Mouse (Mus musculus): ENCODE data around the gene Sh3glb2.

Sh3glb2 gene

DNA sequence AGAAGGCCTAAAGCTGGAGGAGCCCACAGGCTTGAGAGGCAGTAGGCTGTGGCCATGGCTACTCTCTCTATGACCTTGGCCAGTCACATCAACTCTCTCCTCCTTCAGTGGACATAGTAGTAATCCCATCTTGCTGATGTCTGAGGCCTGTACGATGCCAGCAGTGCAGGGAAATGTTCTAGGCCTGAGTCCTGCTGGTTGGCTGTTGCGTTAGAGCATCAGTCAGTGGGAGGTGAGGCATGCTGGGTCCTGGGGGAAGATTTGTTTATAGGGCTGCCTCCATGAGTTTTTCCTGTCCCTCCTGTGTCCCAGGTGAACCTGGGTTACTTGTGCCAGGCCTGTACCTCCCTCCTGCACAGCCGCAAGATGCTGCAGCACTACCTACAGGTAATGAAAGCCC, 17.1 kb downstream of the Sh3glb2 start:
- DNase-seq (ENCODE audit: low read depth in 1 of 2, low spot score in 2 of 2), result no peak

DNA sequence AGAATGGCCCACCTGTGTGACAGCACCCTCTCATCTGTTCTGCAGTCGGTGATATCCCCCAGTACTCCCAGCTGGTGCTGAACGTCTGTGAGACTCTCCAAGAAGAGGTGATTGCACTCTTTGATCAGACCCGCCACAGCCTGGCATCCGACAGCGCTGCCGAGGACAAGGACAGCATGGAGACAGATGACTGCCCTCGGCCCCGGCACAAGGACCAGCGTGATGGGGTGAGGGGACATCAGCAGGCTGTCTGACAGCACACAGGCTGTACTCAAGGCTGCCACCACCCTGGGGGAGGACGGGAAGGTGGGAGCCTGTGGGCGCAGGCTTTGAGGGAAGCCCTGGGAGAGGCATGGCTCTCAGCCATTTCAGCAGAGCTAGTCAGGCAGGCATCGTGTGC, 22.0 kb downstream of the Sh3glb2 start:
- no peak for DNase-seq (ENCODE audit: low read depth in 1 of 2, low spot score in 2 of 2)

DNA sequence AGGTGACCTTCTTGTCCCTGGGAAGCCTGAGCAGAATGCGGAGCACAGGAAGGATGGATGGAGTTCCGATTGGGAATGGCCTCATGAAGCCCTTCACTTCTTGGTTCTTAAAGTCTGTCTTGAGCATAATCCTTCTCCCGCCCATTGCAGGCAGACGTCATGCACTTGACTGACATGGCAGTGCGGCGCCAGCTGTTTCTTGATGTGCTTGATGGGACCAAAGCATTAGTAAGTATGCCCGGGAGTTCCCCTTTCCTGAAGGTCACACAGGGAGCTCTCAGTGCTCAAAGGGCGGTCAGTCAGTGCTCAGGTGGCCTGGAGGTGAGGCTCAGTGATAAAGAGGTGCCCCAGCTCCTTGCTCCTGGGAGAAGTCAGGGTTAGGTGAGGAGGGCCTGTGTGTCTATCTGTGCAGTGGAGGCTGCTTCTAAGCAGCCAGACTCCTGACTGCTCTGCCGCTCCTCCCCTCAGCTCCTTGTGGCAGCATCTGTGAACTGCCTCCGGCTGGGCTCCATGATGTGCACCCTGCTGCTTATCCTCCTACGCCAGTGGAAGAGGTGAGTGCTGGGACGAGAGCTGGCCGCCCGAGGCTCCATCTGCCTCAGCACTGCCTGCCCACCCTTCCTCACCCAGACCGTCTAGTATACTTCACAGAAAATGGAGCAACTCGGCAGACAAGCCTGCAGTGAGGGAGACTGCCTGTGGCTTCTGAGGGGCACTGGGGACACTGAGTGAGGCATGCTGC, 22.8 kb downstream of the Sh3glb2 start:
- DNase-seq (ENCODE audit: low read depth in 1 of 2, low spot score in 2 of 2), result no peak

DNA sequence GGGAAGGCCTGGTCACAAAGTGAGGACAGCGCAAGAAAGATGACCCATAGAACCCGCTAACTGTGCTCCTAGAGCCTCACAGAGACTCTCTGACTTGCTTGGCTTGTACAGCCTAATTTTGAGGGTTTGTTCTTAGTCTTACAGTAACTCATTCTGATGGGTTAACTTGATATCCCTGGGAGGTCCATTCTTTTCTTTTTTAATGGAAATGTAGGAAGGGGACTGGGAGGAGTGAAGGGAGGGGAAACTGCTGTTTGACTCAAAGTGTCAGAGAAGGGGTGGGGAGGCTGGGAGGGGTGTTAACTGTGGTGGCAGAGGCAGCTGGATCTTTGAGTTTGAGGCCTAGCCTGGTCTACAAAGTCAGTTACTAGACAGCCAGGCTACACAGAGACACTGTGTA, 23.8 kb downstream of the Sh3glb2 start:
- no peak for DNase-seq (ENCODE audit: low read depth in 1 of 2, low spot score in 2 of 2)

DNA sequence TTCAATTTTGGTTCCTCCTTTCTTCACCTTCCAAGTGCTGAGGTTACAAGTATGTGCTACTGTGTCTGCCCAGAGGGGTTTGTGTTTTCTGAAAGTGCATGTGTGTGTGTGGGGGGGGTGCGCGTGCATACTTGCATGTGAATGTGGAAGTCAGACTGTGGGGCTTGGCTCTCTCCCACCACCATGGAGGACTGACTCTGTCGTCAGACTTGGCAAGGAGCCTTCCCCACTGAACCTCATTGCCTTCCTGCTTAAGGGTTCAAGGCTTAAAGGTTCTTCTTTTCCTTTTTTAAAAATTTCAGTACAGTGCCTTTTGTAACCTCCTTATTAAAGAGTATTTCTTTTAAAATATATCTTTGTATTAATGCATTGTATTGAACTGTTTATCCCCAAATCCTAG, 30.3 kb downstream of the Sh3glb2 start:
- DNase-seq (ENCODE audit: low read depth in 1 of 2, low spot score in 2 of 2), result no peak

DNA sequence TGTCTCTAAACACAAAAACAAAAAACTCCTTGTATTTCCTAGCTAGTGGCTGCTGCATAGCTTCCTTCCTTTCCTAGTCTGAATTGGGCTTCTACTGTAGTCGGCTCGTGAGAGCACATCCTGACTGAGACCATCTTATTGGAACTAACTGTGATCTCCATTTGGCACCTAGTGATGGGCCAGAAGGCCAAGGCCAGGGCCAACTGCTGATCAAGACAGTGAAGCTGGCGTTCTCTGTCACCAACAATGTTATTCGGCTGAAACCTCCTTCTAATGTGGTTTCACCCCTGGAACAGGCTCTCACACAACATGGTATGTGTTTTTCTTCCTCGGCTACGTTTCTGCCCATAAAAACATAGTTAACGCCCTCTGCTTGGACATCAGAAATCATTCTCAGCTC, 31.9 kb downstream of the Sh3glb2 start:
- DNase-seq (ENCODE audit: low read depth in 1 of 2, low spot score in 2 of 2), result no peak

DNA sequence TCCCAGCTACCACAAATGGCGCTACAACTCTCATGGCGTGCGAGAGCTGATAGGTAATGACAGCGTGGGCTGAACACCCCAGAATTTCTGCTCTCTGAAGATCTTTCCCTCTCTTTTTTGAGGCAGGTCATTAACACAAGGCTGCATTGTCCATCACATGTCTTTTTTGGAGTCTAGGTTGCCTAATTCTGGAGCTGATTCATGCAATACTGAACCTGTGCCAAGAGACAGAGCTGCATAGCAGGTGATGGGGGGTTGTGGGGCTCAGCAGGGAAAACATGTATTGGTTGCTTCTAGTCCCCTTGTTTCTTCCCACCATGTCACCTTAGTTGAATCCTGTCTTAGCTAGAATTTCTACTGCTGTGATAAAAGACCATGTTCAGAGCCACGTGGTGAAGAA, 33.8 kb downstream of the Sh3glb2 start:
- DNase-seq (ENCODE audit: low read depth in 1 of 2, low spot score in 2 of 2), result no peak

DNA sequence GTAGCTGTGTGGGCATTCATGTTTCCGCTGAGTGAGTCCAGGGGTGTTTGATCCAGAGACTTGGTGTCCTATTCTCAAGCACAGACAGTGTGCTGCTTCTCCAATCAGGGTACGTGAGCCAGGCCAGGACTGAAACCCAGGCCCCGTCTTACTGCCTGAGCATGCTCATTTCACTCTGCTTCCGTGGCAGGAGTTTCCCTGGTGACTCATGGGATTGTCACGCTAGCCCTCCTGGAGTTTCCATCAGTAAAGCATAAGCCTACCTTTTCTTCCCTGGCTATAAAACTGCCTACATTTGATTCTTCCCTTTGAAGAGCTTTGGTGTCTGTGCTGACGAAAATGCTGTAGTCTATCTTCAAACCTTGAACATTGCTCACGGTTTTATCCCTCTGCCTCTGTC, 36.0 kb downstream of the Sh3glb2 start:
- DNase-seq (ENCODE audit: low read depth in 1 of 2, low spot score in 2 of 2), result no peak

DNA sequence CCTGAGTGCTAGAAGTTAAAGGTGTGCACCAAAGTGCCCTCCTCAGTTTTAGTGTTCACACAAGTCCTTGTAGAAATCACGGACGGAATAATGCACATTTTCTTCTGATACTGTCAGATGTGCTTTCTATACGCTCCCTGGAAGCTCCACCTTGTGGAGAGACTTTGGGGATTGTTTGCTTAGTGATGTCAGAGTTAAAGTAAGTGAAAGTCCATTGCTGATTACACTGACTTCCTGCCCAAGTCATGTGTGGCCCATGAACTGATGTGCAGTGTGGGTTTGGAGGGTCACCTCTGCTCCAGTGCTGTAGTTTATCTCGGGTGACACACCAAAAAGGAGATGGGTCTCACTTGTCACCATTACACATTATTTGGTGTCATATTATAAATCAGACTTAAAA, 39.9 kb downstream of the Sh3glb2 start:
- DNase-seq (ENCODE audit: low read depth in 1 of 2, low spot score in 2 of 2), result no peak

DNA sequence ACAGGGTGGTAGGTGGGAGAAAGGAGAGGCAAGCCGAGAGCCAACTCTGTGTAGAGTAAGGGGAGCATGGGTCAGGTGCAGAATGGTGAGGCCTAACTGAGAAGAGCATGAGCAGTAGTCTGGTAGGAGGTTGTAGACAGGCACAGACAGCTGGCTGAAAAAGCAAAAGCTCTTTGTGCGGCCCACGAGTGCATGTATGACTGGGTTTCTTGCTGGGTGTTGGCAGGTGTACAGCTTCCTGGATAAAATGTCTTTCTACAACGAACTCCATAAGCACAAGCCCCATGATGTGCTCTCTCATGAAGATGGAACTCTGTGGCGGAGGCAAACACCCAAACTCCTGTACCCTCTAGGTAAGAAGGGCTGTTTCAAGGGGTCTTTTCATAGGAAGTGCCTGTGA, 42.2 kb downstream of the Sh3glb2 start:
- DNase-seq (ENCODE audit: low read depth in 1 of 2, low spot score in 2 of 2), result no peak

DNA sequence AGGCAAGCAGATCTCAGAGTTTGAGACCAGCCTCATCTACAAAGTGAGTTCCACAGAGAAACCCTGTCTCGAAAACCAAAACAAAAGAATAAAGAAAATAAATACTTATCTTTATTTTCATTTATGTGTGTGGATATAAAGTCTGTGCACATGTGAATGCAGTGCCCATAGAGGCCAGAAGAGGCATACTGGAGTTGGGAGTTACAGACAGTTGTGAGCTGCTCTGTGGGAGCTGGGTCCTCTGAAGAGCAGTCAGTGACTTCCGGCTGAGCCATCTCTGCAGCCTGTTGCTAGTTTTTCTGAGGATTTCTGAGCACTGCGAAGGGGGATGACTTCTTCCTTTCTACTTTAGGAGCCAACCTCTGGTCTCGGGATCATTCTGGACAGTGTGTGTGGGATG, 43.0 kb downstream of the Sh3glb2 start:
- no peak for DNase-seq (ENCODE audit: low read depth in 1 of 2, low spot score in 2 of 2)

DNA sequence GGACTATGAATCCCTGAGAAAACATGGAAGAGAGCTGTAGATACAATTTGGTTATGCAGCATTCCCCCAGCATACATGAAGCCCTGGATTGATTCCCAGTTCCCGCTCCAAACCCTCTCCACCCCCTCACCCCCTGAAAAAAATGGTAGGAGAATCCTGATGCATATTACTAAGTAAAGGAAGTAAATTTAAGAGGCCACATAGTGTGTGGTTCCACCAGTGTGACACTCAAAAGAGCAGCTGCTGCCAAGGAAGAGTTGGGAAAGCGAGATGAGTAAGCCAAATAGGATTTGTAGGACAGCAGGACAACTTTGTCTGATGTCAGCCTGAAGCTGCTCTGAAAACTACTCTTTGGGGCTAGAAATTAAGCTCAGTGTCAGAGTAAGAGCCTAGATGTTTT, 47.7 kb downstream of the Sh3glb2 start:
- no peak for DNase-seq (ENCODE audit: low read depth in 1 of 2, low spot score in 2 of 2)

DNA sequence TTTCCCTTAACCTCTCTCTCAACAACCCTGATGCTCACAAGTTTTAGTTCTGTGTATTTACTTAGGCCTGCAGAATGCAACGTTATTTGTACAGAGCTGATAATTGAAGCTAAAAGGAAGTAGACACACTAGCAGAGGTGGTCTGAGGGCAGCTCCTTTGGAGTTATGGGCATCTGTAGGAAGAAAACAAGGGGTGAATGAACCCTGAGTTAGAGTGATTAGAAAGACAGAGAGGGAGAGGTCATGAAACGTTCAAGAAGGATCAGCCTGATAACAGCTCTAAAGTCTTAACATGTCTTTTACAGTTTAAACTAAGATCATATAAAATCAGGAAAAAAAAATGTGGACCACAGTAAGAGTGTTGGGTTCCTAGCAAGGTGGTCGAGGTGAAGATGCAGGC, 49.8 kb downstream of the Sh3glb2 start:
- no peak for DNase-seq (ENCODE audit: low read depth in 1 of 2, low spot score in 2 of 2)

DNA sequence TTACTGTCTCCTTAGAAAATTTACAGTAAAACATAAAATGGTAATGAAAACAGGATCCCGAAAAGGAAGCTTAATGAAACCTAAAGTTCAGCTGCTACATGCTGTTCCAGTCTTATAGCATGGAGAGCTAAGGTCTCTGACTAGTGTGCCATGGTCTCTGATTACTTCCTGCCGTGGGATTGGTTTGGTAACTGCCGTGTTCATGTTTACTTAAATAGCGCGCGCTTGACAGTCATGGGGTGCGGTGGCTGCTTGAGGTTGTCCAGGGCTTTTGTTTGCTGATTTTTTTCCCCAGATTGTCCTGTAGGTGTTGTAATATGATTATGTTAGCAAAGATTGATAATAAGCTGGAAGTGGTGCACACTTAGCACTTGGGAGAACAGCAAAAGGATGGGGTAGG, 53.0 kb downstream of the Sh3glb2 start:
- DNase-seq (ENCODE audit: low read depth in 1 of 2, low spot score in 2 of 2), result no peak

DNA sequence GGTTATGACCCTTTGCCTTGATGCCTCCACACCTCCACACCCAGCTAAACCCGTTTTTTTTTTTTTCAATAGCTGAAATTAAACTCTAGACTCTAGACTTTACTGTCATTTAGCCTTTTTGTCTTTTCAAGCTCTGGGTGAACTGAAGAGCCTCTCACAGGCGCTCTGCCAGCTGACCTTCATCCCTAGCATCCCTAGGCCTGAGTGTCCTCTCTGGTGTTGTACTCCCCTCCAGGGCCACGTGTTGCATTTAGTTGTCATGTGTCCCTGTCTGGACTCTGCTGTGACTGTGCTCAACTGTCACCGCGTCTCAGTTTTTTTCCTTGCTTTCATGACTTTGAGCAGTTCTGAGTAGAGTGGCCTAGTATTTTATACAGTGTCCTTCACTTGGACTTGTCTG, 59.2 kb downstream of the Sh3glb2 start:
- DNase-seq (ENCODE audit: low read depth in 1 of 2, low spot score in 2 of 2), result no peak

DNA sequence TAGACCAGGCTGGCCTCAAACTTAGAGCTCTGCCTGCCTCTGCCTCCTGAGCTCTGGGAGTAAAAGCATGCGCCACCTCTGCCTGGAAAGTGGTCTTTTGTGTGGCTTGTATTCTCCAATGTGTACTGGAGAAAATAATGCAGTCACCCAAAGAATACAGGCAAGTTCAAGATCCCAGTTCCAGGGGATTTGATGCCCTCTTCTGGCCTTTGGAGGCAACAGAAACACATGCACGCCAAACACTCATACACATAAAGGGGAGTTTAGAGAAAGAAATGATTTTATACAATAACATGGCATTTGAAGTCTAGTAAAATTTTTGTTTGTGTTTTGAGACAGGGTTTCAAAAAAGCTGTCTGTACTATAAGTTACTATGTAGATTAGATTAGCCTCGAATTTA, 59.6 kb downstream of the Sh3glb2 start:
- no peak for DNase-seq (ENCODE audit: low read depth in 1 of 2, low spot score in 2 of 2)

All from monocyte, adult 2 months (primary cell).